Mouse (Mus musculus) left cerebral cortex, postnatal 14 days (tissue): ENCODE results near the gene Plekhd1. TPM values are rescaled to one million over a fixed set of nuclear protein-coding genes. Genes with fewer than 3 reads are reported as not detected.

Source experiments
- DNase-seq, 2 experiments: peaks; one replicate each; pipeline ENCODE4 v3.0.0; 2021 to 2022; ENCODE audit warnings: low spot score in 2 of 2, mixed read lengths in 1 of 2
- intact Hi-C: fragments of 180-260 bp; cut with DNase I; formaldehyde crosslinking; loops from one replicate; pipeline ENCODE4 v1.15.1; 2025
- long read RNA-seq, 2 experiments: library from polyadenylated mRNA; stranded (forward); transcript quantifications; one replicate each; pipeline ENCODE4 v2.0.0; 2021
- total RNA-seq, 2 experiments: library from RNA; stranded (reverse); gene quantifications; 2 replicates each; pipeline ENCODE4 v1.2.3; 2021

Gene Plekhd1
- total RNA-seq, result 1 to 10 TPM; 2.8 to 2.9 TPM
- long read RNA-seq, experiment 1, partial matches to known transcripts, result 1 of 2 reads
- long read RNA-seq, experiment 1, other reads (novel, unspliced or antisense), result 0 of 2 reads
- long read RNA-seq, experiment 2, partial matches to known transcripts, result 1 of 4 reads
- long read RNA-seq, experiment 2, other reads (novel, unspliced or antisense), result 1 of 4 reads

DNA sequence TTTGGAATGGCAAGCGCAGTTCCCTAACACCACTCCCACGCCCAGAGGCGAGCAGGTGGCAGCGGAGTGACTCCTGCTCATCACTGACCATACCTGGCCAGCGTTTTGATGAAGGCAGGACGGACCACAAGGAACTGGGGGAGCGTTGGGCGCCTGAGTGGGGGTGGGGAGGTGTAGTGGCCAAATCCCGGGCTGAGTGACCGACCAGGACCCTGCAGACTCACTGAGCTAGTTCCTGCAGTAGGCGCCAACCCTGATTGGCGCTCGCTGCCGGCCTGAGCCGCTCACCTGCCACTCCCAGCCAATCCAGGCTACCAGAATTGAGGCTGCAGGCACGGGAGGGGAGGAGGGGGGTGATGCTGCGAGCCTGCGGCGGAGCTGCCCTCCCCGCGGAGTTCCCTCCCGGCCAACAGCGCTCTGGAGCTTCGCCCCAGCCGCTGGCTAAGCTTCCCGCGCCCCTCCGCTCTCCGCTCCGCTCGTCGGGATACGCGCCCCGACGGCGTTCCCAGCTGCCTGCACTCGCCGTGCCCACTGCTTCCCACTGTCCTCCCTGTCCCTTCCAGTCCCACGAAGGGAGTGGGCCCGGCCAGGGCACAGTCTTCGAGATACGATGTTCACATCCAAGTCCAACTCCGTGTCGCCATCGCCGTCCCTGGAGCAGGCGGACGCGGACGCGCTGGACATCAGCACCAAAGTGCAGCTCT is at the start of gene Plekhd1:
Gene Plekhd1, plus strand, starts transcription at position 323 of the 704 bp plus-strand sequence.
- DNase-seq, result peak; percentile 18 to 39
- intact Hi-C loops, result no loop called here

DNA sequence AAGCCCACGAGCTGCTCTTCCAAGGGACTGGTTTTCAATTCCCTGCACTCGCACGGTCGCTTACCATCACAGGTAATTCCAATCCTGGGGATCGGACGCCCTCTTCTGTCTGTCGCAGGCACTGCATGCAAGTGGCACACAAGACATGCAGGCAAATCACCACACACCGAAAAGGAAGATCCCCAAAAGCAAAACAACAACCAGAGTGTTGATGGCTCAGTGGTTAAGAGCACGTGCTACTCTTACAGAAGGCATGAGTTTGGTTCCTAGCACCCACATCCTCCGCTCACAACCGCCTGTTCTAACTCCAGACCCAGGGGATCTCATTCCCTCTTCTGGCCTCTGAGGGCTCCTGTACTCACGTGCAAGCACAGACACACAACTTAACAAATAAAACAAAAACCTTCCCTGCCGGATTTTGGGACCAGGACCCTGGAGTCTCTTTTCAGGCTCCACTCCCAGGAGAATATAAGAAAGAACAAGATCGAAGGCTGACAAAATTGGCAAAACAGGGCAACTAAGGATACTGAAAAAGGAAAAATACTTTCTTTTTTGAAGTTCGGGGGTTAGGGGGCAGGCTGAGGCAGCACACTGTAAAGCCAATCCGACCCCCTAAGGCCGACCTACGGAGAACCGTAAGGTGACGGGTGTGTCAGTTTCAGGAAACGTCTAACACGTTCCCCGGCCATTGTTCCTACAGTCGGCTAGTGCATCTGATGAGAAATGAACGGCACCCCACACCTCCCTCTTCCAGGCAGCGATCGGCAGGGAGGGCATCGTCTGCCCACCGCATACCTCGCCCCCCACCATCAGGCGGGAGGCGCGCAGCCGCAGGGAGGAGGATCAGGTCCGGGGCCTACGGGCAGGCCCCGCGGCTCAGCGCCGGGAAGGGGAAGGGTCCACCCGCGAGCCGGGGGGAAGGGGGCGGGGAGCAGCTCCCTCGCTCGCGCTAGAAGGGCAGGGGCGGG is 49.4 kb upstream of the Plekhd1 start:
- intact Hi-C loops, result no loop called here
- peak; percentile 52 to 54 for DNase-seq

DNA sequence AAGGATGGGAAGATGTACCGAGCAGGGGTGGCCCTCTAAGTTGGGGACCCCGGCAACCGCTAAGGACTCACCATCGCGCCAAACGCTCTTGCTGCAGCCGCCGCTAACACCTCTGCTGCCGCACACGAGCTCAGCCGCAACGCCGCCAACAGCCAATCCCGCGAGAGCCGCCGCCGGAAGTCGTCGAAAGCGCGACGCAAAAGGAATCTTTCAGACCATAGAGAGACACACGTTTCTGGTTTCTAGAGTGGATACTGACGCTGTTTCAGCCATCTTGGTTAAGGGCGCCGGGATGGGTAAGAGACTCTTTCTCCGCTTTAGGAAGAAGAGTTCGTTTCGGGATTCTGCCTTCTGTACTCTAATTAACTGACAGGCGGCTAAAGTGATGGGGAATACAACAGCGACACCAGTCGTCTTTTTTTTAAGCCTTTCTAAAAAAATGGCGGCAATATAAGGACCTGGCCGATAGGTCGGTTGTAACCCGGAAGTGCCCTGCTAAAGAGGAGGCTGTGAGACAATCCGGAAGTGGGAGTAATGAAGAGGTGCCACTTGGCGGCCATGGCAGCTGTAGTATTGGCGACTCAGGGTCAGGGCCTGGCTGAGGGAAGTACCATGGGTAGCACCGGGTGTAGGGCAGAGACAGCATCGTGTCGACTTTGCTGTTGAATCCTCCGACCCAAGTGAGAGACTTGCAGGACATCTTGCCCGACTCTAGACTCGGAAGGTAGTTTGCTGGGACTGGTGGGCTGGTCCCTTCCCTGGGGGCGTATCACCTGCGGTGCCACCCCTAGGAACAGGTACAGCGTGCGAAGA is 48.5 kb upstream of the Plekhd1 start, which contains the start of the genes Slc39a9 and Erh:
Gene Slc39a9, plus strand, starts transcription at position 191 of the 813 bp plus-strand sequence.
Gene Erh, minus strand, starts transcription at position 649 of the 813 bp plus-strand sequence.
- intact Hi-C loops, result no loop called here

GRCm38 (mm10) chr12:80644506-80644868 is 47.9 kb upstream of the Plekhd1 start:
- peak; percentile 10 to 14 for DNase-seq
- intact Hi-C loops, result no loop called here

More for the DNA sequence above, 48.5 kb upstream of the Plekhd1 start, which contains the start of the genes Slc39a9 and Erh:
- peak; percentile 94 to 96 for DNase-seq

DNA sequence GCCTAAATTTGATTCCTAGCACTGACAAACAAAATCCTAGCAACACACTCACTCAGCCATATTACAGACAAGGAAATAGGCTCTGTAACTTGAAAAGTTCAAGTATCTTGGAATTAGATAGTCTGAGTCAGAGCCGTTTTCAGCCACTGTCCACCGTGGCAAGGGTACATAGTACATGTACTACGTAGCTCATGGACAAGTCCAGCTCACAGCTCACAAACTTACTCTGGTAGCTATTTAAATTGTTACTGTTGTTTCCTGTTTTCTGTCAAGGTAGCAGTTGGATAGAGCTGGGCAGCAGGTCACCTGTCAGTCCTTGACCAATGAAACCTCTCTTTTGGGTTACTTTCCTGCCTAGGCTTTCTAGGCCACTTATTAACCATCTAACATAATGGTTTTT is 46.0 kb upstream of the Plekhd1 start:
- intact Hi-C loops, result no loop called here
- no peak for DNase-seq

- no peak for DNase-seq
- intact Hi-C loops, result no loop called here
These were observed 38.3 kb upstream of the Plekhd1 start for GRCm38 (mm10) chr12:80653951-80654658.

DNA sequence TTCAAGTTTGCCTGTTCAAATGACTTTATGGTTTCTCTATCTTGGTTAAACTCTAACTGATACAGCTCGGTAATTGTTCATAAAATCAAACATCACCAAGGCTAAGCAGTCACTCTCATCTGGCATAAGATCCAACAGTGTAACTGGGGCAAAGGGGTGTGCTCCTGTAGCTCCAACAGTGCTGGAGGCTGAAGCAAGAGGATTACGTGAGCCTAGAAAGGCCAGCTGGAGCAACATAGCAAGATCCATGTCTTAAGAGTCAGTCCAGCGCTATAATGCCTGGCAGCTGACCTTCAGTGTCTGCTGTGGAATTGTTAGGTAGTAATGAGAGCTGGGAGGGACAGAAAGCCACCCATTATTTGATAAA is 37.7 kb upstream of the Plekhd1 start:
- DNase-seq, result no peak
- intact Hi-C loops, result no loop called here

DNA sequence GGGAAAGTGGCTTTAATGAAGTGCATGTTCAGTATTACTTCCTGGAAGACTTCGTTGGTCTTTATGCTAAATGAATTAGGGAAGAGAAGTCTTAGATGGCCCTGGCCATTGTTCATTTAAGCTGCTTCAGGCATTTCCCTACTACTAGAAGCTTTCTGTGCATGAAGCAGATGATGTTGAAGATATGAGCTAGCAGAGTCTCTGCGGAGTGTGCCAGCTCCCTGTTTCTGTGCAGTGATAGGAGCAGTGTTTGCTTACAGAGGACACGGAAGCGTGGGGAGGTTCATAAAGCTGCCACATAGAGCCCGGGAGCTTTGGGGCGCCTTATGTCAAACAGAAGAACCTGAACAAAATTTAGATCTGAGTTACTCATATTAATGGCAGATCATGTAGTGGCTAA is 33.7 kb upstream of the Plekhd1 start:
- intact Hi-C loops, result no loop called here
- DNase-seq, result no peak

DNA sequence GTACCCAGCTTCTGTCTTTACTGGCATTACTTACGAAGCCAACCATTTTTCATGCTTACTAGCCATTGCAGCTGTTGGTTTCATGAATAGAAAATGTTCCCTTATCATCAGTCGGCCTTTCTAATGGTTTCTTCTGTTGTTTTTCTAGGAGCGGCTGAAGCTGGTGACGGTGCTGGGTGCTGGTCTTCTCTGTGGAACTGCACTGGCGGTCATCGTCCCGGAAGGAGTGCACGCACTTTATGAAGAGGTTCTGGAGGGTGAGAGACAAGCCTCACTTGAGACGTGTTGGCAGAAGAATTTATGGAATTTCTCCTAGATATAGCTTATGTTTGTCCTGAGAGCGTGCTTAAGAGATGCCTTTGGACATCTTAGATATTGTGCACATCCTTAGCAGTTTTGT is 30.1 kb upstream of the Plekhd1 start:
- DNase-seq, result no peak
- intact Hi-C loops, result no loop called here

DNA sequence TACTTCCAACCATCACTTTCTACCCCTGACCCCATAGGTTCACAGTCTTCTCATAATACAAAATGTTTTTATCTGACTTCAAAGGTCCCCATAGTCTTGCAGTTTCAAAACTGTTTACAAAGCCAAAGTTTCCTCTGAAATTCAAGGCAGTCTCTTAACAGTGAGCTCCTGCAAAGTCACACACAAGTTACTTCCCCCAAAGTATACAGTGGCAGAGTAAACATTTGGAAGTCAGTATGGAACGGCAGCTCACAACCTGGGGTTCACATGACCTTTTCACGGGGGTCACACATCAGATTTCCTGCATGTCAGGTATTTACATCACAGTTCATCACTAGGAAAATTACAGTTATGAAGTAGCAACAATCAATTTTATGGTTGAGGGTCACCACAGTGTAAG is 28.5 kb upstream of the Plekhd1 start:
- intact Hi-C loops, result no loop called here
- no peak for DNase-seq

DNA sequence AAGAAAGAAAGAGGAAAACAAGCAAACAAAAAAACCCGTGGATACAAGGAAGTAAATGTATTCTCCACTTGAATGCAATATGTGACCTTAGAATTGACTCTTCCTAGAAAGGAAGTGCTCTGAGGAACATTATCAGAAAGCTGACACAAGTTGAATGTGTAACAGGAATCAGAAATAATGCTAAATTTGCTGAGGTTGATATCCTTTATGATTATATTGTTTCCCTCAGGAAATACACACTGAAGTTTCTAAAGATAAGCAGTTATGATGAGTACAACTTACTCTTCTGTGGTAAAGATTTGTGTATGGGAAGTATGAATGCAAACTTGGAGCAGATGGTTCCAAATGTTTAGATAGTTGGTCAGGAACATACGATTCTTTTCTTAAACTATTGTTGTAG is 24.0 kb upstream of the Plekhd1 start:
- intact Hi-C loops, result no loop called here

GRCm38 (mm10) chr12:80673170-80673569 is 19.2 kb upstream of the Plekhd1 start:
- peak; percentile 54 to 73 for DNase-seq
- intact Hi-C loops, result no loop called here

More for the DNA sequence above, 24.0 kb upstream of the Plekhd1 start:
- DNase-seq, result no peak

DNA sequence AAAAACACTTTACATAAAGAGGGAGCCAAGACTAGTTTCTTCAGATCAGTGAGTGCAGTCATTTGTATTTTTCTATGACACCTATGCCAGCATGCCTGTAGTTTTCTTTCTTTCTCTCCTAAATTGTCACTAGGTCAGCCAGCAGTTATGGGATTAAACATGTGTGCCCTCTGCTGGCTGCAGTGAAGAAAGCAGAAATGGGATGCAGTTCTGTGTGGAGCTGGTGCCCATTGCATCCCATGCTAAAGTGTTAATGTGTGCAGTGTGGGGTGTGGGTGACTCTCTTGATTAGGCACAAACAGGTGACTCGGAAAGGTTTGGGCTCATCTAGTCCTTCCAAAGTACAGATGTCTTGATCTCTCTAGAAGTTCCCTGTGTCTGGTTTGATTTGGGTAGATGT is 11.1 kb upstream of the Plekhd1 start:
- DNase-seq, result peak; percentile 35 to 53
- intact Hi-C loops, result no loop called here

- intact Hi-C loops, result no loop called here
- no peak for DNase-seq
These were observed 8.8 kb upstream of the Plekhd1 start for GRCm38 (mm10) chr12:80683554-80683953.

- no peak for DNase-seq
- intact Hi-C loops, result no loop called here
These were observed 8.1 kb upstream of the Plekhd1 start for GRCm38 (mm10) chr12:80684316-80684715.

GRCm38 (mm10) chr12:80687788-80688211 is 4.6 kb upstream of the Plekhd1 start:
- DNase-seq, result peak; percentile 33 to 40
- intact Hi-C loops, result no loop called here

DNA sequence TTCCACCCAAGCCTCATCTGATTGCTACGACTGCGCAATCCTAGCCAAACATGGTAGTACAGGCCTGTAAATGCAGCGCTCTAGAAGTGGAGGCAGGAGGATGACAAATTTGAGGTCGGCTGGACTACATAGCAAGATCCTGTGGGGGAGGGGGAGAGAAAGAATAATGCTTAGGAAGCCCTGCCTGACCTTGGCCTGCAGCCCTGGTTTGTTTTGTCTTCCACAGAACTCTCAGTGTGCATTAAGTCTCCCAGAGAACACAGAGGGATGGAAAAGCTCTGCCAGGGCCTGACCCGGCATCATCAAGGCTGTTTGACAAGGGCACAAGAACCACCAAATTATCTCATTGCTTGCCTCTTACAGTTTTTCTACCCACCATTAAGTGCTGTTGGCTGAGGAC is 2.7 kb upstream of the Plekhd1 start:
- no peak for DNase-seq
- intact Hi-C loops, result no loop called here

- intact Hi-C loops, result no loop called here
- DNase-seq, result no peak
These were observed 710 bp upstream of the Plekhd1 start for GRCm38 (mm10) chr12:80691671-80692091.

DNA sequence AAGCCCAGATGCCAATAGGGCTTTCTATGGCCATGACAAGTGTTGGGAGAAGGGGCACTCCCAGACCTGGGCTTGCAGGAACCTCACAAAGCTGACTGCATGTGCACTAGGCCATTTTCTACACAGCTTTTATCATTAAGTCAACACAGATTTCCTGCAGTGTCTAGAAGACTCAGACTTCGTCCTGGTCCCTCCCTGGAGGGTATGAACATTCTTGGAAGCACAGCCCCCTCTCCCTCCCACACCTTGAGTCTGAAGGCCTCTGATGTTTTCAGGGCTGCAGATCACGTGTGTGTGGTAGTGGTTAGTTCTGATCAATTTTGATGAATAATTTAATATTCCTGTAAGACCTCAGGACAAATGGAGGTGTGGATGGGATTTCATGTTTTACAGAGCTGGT is 1.3 kb downstream of the Plekhd1 start:
- intact Hi-C loops, result no loop called here
- DNase-seq, result no peak
